Mouse (Mus musculus): ENCODE measurements around the gene Eral1.

DNA sequence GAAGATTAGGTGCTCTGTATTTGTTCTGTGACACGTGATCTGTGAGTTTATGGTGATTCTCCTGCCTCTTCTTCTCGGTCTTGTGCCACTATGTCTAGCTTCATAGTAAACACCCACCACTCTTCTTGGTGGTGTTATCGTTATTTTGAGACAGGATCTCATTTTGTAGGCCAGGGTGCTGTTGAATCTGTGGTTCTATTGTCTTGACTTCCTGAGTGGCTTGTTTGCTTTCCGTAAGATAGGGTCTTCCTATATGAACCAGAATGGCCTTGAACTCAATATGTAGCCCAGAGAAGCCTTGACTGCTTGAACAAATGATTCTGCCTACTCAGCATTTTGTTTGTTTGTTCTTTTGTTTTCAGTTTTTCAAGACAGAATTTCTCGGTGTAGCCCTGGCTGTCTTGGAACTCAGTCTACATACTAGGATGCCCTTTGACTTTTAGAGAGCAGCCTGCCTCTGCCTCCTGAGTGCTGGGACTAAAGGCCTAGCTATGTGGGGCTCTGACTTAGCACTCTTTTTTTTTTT, 7.6 kb upstream of the Eral1 start:
- no peak for TF ChIP-seq CTCF (IDR thresholded peaks at IDR 0.05; ENCODE audit: extremely low read depth, insufficient read depth, low read length)
- TF ChIP-seq POLR2A (IDR thresholded peaks at IDR 0.05; ENCODE audit: extremely low read depth, insufficient read depth, low read length) = no peak
